Mouse (Mus musculus) stomach, embryonic 16.5 days (tissue): ENCODE measurements around the gene Brd3os. TPM values are rescaled to one million over a fixed set of nuclear protein-coding genes. Genes with fewer than 3 reads are reported as not detected.

Experiments used
- ATAC-seq: fragments of 200-750 bp; cut with Nextera tagmentation; 2 replicates; pipeline ENCODE4 v1.8.0; 2017; ENCODE audit warnings: moderate number of reproducible peaks, moderate TSS enrichment; ENCODE audit not compliant: insufficient read depth, low FRiP score
- H3K27ac ChIP-seq: fragments of 300-500 bp; sonication (generic); 2 replicates; pipeline ENCODE4 v1.5.1; 2014; ENCODE audit warnings: low read length
- H3K27me3 ChIP-seq: fragments of 300-500 bp; sonication (generic); 2 replicates; pipeline ENCODE4 v1.6.1; 2014; ENCODE audit warnings: low read length, control low read depth, mixed read lengths; ENCODE audit not compliant: control insufficient read depth, insufficient read depth
- H3K36me3 ChIP-seq: fragments of 300-500 bp; sonication (generic); 2 replicates; pipeline ENCODE4 v1.6.1; 2014; ENCODE audit warnings: low read length; ENCODE audit not compliant: control insufficient read depth, insufficient read depth
- H3K4me1 ChIP-seq: fragments of 300-500 bp; sonication (generic); 2 replicates; pipeline ENCODE4 v1.6.1; 2014; ENCODE audit warnings: low read length, control low read depth, mixed read lengths; ENCODE audit not compliant: control insufficient read depth, insufficient read depth
- H3K4me2 ChIP-seq: fragments of 300-500 bp; sonication (generic); 2 replicates; pipeline ENCODE4 v1.6.1; 2014; ENCODE audit warnings: low read depth, low read length, mixed read lengths
- H3K4me3 ChIP-seq: fragments of 300-500 bp; sonication (generic); replicated peaks from 2 replicates; pipeline ENCODE4 v1.5.1; 2014; ENCODE audit warnings: mild to moderate bottlenecking, low read length
- H3K9ac ChIP-seq: fragments of 300-500 bp; sonication (generic); 2 replicates; pipeline ENCODE4 v1.6.1; 2014; ENCODE audit warnings: low read length
- H3K9me3 ChIP-seq: fragments of 300-500 bp; sonication (generic); replicated peaks from 2 replicates; pipeline ENCODE4 v1.6.1; 2016; ENCODE audit warnings: low read length, control low read depth; ENCODE audit not compliant: control insufficient read depth
- WGBS: fragments of 180-500 bp; shearing (Covaris S2); extraction: QIAGEN DNeasy Blood & Tissue Kit; methylation state at CpG from one replicate; pipeline ENCODE4 v1.1.7; 2014; 5-methylcytosine and 5-hydroxymethylcytosine counted together
- polyA plus RNA-seq: library from polyadenylated mRNA; unstranded; fragments of >200 nt; fragmentation: Nextera tagmentation; extraction: Ambion mirVana; gene quantifications from 2 replicates; pipeline ENCODE4 v1.2.1, GENCODE M21; 2015

The Brd3os gene
- polyA plus RNA-seq, 1 experiment from 2014 or later: 7.7 TPM

DNA sequence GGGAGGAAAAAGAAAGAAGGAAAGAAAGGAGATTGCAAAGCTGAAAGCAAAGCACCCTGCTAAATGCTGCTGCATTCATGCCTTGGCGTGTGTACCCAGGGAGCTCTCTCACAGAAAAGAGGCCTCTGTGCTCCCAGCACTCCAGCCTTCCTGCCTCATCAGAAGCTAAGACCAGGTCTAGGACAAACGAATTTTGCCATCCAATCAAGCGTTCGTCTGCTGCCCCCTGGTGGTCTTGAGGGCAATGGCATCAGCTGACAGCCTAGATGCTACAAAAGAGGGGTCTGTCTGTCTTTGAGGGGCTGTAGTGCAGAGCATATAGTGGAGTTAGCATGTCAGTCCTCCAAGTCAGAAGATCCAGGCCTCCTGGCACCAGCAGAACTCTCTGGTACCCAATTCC lies 14.1 kb upstream of the Brd3os start:
- Histone ChIP-seq H3K27me3 (no peaks in the 10 kb centered on the region), H3K4me3 (no peak overlapping the region), H3K27ac (no peak overlapping the region), H3K4me1 (peaks cover 26% of the 10 kb centered on the region), H3K9me3 (no peaks in the 10 kb centered on the region), H3K4me2 (peak overlapping the region; percentile 98; the same call in 1 of the 2 replicates), H3K9ac (peak overlapping the region; percentile 16; the same call in 1 of the 2 replicates), H3K36me3 (no peaks in the 10 kb centered on the region)
- no peak for ATAC-seq
- WGBS: under 1% methylated on average over 4 of the region's 4 CpGs

DNA sequence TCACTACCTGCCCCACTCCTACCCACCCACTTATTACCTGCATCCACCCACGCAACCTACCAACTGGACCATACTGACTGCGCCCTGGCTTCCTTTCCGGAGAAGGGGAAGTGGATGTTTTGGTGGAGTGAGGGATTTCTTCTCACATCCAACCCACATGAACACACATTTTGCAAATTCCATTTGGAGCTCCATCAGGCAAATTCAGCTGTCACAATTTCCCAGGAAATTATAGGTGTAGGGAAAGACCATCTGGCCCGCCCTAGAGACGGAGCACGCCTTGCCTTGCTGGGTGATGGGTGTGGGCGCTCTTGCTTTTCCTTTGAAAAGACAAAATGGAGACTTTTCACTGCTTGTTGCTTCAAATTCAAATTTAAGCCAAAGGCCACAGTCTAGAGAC lies 11.5 kb upstream of the Brd3os start:
- Histone ChIP-seq H3K27ac (no peak overlapping the region), H3K27me3 (no peaks in the 10 kb centered on the region), H3K9ac (no peak overlapping the region), H3K4me2 (no peak overlapping the region), H3K4me3 (no peak overlapping the region), H3K36me3 (no peaks in the 10 kb centered on the region), H3K9me3 (no peaks in the 10 kb centered on the region), H3K4me1 (peaks cover 10% of the 10 kb centered on the region)
- 88% methylated on average over 7 of the region's 7 CpGs for WGBS
- ATAC-seq: no peak

DNA sequence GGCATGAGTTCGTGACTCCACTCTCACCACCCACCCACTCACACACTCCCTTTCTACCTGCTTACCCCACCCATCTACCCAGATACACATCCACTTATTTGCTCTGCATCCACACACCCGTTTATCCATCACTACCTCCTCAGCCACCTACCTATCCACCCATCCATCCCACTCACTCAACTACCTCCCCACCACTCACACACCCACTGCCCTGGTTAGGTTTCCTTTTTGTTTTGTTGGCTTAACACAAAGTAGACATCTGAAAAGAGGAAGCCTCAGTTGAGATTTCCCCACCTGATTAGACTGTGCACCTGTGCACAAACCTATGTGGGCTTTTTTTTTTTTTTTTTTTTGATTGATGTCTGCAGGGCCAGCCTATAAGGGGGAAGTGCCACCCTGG lies 9.5 kb upstream of the Brd3os start:
- no peak overlapping the region for H3K27ac ChIP-seq
- H3K36me3 ChIP-seq: no peaks in the 10 kb centered on the region
- H3K4me2 ChIP-seq: no peak overlapping the region
- no peak for ATAC-seq
- H3K27me3 ChIP-seq: no peaks in the 10 kb centered on the region
- H3K4me3 ChIP-seq: no peak overlapping the region
- H3K9ac ChIP-seq: no peak overlapping the region
- 62% methylated on average over 2 of the region's 2 CpGs for WGBS
- H3K9me3 ChIP-seq: no peaks in the 10 kb centered on the region
- H3K4me1 ChIP-seq: peaks cover 4% of the 10 kb centered on the region

DNA sequence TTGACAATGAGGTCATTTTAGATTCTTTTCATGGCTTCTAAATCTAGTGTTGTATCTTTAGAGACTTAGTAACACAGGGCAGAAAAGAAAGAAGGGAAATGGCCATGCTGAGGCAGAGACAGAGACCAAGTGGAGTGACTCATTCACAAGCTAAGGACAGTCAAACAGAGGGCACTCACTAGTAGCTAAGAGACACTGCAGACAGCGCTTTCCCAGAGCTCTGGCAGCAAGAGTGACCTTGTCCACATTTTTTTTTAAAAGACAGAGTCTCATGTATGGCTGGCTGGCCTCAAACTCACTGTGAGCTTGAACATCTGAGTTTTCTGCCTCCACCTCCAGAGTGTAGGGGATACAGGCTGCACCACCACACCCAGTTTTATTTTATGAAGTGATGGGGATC lies 4.2 kb upstream of the Brd3os start:
- H3K4me1 ChIP-seq: peaks cover 8% of the 10 kb centered on the region
- no peak overlapping the region for H3K4me3 ChIP-seq
- H3K27ac ChIP-seq: no peak overlapping the region
- no peaks in the 10 kb centered on the region for H3K27me3 ChIP-seq
- H3K4me2 ChIP-seq: no peak overlapping the region
- H3K9me3 ChIP-seq: no peaks in the 10 kb centered on the region
- 58% methylated on average over 1 of the region's 1 CpGs for WGBS
- H3K9ac ChIP-seq: no peak overlapping the region
- H3K36me3 ChIP-seq: no peaks in the 10 kb centered on the region
- no peak for ATAC-seq

DNA sequence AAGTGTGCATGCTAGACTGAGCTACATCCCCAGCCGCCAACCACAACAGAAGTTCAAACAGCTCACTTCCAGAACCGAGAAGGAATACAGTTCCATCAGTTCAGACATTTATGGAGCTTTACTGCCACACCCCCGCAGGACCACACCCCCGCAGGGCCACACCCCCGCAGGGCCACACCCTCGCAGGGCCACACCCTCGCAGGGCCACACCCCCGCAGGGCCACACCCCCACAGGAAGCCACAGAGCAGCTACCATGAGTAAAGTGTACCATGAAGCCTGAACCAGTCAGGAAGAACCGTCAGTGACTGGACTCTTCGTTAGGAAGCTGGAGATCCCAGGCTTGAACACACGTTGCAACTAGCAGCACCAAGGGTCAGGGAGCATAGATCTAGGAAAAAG lies 3.8 kb upstream of the Brd3os start:
- Histone ChIP-seq H3K27ac (no peak overlapping the region), H3K4me2 (no peak overlapping the region), H3K36me3 (no peaks in the 10 kb centered on the region), H3K9ac (no peak overlapping the region), H3K9me3 (no peaks in the 10 kb centered on the region), H3K4me1 (peaks cover 9% of the 10 kb centered on the region), H3K4me3 (no peak overlapping the region), H3K27me3 (no peaks in the 10 kb centered on the region)
- 18% methylated on average over 11 of the region's 11 CpGs for WGBS
- ATAC-seq: no peak

DNA sequence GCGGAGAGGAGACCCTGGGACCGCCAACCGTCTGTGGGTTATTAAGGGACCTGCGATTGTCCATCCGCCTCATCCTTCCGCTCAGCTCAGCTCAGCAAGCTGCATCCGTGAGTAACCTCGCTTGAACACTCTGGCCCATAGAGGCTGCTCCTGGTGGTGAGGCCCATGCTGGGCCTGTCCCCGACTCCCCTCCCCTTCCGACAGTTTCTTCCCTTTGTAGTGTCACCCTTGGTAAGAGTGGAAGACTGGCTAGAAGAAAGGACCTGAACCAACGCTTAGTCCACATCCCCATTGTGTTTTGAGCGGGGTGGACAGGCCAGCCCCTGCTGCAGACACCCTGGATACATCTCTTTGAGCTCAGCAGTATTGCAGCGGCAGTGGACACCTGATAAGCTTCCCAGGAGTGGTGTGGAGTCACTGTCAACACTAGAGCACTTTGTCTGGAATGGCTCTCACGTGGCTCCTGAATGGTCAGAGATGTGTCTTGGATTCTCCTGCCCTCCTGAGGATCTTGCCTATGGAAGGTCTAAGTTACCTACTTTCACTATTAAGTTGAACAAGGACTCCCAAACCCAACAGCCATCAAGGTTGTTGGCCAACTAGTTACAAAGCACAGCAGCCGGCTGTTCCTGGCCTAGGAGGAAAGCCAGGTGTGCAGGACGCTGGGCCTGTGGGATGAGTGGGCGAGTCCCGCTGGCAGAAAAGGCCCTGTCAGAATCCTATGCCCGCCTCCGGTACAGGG lies 755 bp downstream of the Brd3os start:
- Histone ChIP-seq H3K9ac (peak overlapping the region; percentile 73), H3K4me3 (peak overlapping the region; percentile 53), H3K27me3 (no peaks in the 10 kb centered on the region), H3K4me1 (peaks cover 9% of the 10 kb centered on the region), H3K4me2 (peak overlapping the region; percentile 92), H3K9me3 (no peaks in the 10 kb centered on the region), H3K27ac (peak overlapping the region; percentile 44; the same call in 1 of the 2 replicates), H3K36me3 (no peaks in the 10 kb centered on the region)
- peak; percentile 13; the same call in 1 of the 2 replicates for ATAC-seq
- 31% methylated on average over 20 of the region's 20 CpGs for WGBS

DNA sequence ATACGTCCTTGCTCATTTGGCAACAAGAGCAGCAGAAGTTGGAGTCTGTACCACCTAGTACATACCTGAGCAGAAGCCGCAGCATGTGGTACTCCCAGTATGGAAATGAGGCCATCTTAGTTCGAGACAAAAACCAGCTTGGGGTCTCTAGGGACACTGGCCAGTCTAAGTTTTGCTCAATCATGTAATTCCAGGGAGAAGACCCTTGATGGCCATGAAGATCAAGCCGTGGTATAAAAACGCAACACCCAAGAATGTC lies 1.3 kb downstream of the Brd3os start:
- Histone ChIP-seq H3K4me3 (no peak overlapping the region), H3K27me3 (no peaks in the 10 kb centered on the region), H3K4me2 (0 out of 2 replicates have a peak overlapping the region, but pooled peaks have one; percentile 92), H3K36me3 (no peaks in the 10 kb centered on the region), H3K27ac (no peak overlapping the region), H3K9me3 (no peaks in the 10 kb centered on the region), H3K4me1 (peaks cover 7% of the 10 kb centered on the region), H3K9ac (no peak overlapping the region)
- 77% methylated on average over 5 of the region's 5 CpGs for WGBS
- ATAC-seq: no peak

DNA sequence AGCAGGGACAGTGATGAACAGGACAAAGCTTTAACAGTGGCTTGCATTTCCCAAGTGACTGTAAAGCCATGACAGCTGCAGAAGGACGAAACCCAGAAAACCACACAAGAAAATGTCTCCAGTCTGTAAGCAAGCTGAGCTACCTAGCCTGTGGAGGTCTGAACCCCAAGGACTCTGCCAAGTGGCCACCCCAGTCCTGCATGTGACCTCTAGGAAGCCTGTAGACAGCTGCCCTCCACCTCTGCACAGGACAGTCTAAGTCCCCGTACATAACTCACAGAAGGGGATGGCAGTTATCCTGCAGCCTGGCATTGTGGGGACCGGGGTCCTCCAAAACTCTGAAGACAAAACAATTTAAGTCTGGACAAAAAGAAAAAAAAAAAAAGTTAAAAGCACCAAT lies 3.8 kb downstream of the Brd3os start:
- no peak for ATAC-seq
- Histone ChIP-seq H3K4me3 (no peak overlapping the region), H3K9me3 (no peaks in the 10 kb centered on the region), H3K4me1 (peaks cover 6% of the 10 kb centered on the region; the same call in 1 of the 2 replicates), H3K27ac (no peak overlapping the region), H3K36me3 (peaks cover 11% of the 10 kb centered on the region), H3K27me3 (no peaks in the 10 kb centered on the region), H3K4me2 (no peak overlapping the region), H3K9ac (no peak overlapping the region)
- WGBS: 90% methylated on average over 3 of the region's 3 CpGs

DNA sequence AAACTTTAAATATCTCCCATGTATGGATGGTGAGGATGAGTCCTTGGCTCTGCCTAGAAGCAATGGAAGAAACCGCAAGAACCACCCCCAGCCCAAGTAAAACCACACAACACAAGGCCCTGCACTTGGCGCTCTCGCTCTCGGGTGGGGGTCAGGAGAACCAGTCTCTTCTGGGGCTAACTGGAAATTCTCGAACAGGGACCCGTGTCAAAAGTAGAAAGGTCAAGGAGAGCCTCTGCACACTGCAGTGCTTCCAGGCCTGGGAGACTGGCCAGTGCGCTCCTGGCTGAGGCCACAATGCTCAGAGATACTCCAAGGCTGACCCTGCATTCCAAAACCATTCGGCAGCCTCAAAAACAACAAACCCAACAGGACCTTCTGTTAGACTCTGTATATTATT lies 4.7 kb downstream of the Brd3os start:
- Histone ChIP-seq H3K9me3 (no peaks in the 10 kb centered on the region), H3K9ac (no peak overlapping the region), H3K4me3 (no peak overlapping the region), H3K4me2 (no peak overlapping the region), H3K27ac (no peak overlapping the region), H3K36me3 (peaks cover 13% of the 10 kb centered on the region), H3K27me3 (no peaks in the 10 kb centered on the region), H3K4me1 (peaks cover 4% of the 10 kb centered on the region; the same call in 1 of the 2 replicates)
- ATAC-seq: no peak
- WGBS: 88% methylated on average over 8 of the region's 8 CpGs
